Mouse (Mus musculus) left cerebral cortex, adult 18-20 months (tissue): ENCODE measurements at regions not wholly inside any gene's neighbourhood (a gene's known extent, or its start where the extent isn't known, plus 50 kb on each side); places are given as distances from the start of the nearest gene placed in this dataset.

ENCODE experiments used
- DNase-seq, 2 experiments: peaks; one replicate each; pipeline ENCODE4 v3.0.0; 2021 to 2022; ENCODE audit warnings: low spot score in 2 of 2, mixed read lengths in 1 of 2
- microRNA-seq, 2 experiments: library from miRNA; unstranded; fragments of <30 nt; microRNA quantifications; one replicate each; pipeline ENCODE4 v1.2.0; 2021

DNA sequence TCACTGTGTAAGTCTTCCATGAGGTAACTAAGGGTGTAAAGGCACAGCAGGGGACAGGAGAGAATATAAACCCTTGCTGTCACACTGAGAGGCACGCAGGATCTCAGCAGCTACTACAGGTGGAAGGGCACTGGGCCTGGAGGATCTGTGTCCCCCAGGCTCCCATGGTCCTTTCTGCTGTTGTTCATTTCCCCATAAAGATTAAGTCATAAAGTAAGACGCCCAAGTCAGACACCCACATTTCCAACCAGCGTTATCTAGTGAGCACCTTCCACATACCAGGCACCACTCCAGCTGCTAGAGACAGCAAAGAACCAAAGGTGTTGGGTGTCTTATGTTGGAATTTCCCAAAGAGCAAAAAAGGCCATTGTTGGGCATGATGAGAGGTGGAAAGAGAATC is 70.8 kb upstream of the Klf3 start:
- DNase-seq, result no peak

DNA sequence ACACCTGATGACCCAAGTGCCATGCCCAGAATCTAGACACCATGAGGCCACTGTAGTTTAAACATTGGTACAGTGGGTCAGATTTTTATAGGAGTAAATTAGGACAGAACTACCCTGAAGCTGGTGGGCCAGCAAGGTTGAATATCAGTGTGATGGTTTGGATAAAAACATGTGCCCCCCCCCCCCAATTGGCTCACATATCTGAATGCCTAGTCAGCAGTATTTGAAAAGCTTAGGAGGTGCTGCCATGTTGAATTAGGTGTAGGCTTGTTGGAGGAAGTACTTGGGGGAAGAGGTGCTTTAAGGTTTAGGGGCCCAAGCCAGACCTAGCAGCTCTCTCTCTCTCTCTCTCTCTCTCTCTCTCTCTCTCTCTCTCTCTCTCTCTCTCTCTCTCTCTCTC is 66.2 kb upstream of the Klf3 start:
- no peak for DNase-seq

DNA sequence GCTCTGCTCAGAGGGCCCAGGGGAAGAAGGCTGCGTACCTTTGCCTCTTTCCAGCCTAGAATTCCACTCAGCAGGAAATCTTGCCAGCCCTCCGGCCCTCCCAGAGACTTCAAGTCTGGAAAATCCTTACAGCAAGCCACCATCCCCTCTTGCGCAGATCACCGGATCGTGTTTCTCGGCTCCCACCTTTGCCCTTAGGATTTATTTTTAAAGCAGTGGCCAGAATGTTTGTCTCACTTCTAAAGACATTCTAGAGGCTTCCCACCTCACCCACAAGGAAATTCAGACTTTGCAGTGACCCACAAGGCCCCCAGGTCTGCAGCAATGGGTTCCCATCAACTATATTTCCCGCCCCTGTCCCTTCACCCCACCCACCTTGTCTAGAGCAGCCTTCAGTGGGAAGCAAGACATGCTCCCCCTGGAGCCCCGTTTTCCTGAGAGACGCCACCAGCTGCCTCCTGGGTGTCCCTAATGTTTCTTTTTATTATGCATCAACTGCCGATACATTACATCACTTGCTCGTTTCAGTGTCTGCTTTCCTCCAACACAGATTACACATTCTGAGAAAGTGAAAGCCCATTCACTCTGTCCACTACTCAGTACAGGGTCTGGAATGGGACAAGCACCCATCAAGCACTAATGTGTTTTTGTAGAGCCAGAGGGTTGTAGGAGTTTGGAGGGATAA is 65.0 kb upstream of the Klf3 start:
- no peak for DNase-seq

DNA sequence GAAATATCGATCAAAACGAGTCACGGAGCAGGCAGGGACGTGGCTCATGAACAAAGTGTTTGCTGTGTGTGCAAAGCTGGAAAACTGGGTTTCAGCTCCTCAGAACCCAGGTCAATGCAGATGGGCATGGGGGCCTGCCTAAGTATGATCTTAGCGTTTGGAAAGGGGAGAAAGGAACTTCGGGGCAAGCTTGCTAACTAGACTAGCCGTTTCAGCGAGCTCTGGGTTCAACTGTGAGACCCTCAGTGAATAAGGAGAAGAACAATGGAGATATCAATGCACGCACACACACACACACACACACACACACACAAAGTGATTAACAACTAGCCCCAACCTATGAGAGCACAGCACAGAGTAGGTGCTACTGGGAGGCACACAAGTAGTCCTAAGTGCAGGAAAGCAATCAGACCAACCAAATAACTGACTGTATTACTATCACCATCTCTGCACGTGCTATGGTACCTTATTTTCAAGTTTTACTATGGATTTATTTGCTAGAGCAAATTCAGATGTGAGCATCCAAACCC is 64.3 kb upstream of the Klf3 start:
- DNase-seq, result no peak

DNA sequence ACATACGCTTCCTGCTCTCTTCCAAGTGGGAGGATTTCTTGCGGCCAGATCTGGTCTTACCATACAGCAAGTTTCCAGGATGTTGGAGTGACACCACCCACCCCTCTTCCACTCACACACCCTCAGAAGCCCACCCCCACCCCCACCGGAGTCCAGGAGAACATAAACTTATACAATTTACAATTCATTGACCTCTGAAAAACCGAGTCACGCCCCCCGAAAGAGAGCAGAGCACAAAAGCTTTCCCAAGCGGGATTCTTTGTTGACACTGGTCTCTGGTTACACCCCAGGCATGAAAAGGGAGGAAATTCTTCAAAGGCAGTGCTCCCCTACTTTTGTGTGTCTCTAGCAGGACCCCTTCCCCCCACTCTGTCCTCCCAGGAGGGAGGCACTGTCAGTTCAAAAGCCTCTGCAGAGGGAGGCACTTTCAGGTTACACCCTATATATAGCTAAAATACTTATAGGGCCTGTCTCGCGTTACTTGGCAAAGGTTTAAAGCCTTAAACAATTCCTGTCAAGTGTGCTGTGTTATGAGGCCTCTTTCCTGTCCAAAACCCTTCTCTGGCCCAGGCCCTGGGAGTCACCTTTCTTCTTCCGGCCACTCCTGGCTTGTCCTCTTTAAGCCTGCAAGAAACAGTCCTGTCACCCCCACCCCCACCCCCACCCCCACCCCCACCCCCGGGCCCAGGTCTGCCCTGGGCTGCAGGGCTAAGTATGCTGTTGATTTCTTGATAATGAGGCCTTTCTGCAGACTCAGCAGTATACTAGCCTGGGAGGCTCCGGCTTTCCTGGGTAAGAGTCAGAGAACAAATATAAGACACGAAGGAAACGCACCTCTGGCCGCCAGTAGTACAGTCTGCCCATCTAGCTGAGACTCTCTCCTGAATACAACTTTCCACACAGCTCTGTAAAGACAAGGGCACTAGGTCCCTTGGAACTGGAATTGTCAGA is 63.6 kb upstream of the Klf3 start:
- no peak for DNase-seq

DNA sequence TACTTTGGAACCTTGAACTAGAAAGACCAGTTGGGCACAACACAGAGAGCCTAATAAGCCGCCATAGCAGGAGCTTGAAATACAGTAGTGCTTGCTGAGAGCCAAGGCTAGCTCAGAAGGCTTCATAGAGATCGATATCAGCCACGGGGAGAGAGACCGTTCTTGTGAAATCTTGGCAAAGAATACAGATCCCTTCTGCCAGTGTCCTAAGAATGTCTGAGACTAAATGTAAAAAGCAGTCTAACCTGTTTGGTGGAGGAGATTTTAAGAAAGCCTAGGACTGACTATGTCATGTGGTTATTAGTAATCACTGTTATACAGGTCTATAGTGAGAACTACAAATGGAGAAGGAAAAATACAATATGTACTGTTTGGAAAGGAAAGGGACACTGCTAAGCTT is 59.1 kb upstream of the Klf3 start:
- DNase-seq, result no peak

DNA sequence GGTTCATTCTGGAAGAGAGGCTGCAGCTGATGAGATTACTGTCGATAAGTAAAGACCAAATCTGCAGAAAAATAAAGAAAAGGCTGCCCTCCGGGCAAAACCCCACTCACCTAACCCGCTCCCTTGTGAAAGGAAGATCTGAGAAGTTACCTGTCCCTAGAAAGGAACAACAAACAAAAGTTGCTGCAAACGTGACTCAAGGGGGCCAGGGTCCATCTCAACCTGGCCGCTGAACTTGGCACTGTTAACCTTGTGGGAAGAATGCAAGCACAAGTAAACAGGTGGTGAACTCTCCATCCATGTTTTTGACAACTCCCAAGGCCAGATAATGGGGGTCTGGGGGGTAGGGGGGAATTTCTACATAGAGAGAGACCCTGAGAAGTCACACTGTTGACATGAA is 58.7 kb upstream of the Klf3 start:
- DNase-seq, result no peak

DNA sequence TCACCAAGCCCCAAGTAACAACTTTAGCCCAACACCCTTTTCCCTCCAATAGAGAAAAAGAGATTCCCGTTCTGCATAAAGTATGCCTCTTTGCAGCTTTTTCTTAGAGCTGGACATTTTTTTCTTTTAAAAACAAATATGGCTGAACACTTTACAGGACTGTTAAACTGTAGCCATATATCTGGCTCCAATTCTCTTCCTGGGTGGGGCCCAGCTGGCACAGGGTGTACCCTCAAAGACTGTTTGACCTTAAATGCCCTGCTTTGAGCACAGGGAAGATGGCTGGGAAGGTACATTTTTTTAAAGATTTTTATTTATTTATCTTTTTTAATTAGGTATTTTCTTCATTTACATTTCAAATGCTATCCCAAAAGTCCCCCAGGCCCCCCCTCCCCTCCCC is 55.7 kb upstream of the Klf3 start:
- DNase-seq, result no peak

DNA sequence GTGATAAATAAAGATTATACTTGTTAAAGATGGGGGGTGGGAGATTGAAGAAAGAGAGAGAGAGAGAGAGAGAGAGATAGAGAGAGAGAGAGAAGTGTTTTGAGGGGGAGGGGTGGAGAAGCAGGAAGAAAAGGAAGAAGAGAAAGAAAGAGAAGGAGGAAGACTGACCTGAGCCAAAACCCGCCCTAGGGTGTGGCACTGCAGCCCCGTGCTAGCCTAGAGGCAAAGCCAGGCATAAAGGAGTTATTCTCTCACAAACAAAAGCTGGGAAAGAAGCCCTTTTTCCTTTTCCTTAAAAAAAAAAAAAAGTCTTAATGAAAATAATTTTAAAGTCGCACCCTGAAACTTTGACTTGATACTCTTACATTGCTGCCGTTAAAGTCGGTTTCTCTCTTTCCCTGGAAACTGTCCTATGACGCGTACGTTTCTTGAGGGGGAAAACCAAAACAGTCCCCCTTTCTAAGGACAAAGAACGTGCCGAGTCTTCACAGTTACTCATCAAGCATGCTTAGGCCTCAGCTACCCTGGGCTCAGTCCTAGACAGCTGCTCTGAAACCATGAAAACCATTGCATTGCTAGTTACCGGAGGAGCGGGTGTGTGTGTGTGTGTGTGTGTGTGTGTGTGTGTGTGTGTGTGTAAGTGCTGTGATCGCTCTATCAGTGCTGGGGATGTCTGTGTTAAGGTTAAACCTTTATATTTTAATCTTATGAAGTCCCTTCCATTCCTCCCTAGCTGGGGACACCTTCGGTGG is 53.6 kb upstream of the Klf3 start:
- DNase-seq, result no peak

DNA sequence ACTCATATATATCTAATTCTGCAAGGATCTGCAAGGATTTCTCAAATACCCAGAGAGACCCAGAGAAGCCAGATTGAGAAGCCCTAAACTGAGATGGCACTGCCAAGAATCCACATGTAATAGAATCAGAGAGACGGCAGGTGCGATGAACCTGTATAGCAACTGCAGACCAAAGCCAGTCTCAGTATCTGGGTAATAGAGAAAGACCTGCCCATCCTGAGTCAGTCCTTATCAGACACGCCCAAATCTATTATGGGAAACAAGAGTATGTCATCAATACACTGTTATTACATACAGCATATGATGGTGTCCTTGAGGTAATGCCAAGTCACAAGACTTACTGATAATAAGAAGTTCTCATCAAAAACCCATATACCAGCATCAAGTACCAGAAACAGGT is 52.8 kb upstream of the Klf3 start:
- DNase-seq, result no peak

DNA sequence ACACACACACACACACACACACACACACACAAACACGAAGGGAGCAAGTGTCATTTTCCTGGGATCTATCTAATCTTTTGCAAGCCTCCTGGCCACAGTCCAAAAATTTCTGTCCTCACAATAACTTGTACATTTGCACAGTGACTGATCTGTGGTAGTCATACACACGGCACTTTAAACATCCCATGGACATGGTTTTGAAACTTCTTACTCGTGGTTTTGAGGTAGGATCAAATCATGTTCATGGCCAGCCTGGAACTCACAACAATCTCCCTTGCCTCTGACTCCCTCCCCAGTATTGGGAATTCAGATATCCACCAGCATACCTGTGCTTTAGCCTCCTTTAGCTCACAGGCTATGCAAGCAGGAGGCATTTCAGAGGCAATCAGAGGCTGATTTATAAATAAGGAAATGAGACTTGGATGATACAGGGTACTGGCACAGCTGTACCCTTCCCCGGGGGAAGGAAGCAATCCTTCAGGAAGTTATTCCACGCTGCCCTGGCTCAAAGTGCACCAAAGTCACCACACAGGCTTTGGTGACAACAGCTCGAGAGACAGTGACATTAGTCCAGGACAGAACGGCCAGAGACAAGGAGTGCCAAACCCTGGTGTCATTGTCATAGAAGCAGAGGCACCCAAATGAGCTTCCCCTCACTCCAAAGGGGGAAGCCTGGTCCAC is 52.1 kb upstream of the Klf3 start:
- DNase-seq, result no peak

DNA sequence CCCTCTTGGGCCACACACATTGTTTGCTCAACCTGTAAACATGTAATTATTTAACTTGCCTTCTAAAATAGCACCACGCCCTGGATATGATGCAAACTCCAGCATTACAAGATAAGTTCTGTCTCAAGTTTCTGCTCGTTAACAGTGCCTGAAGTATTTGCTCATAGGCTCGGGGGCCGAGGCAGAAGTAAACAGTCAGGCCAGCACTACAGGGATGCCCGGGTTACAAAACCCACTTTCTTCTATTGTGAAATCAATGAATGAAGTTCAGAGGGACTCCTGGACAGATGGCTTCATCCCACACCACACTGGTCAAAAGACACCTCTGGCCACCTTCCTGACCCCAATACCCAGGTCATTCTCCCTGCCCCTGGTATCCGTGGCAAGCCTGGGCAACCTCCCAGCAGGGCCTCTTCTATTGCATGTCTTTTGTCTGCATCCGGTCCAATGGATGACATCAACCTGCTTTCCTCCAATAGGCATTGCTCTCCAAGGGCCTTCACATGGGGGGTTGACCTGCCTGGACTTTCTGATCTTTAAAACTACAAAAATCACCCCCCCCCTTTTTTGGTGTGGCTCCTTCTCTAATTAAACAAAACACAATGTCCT is 49.9 kb upstream of the Klf3 start:
- DNase-seq, result no peak

Small RNAs in the stretch of these regions (microRNA-seq; reads per million reads assigned to microRNA genes)
- gene Gm25306, result 0 to 0.21 reads per million in 2 experiments
